Mouse (Mus musculus) urinary bladder, postnatal 25 days (tissue): ENCODE measurements around the gene Rasal2.
"Not testable (repeated sequence)": the region's sequence is repeated elsewhere in the genome, so short reads cannot be mapped to it uniquely, and the experiment has no call there.

Experiments used
- DNase-seq: peaks from one replicate; pipeline ENCODE4 v3.0.0; 2022; ENCODE audit warnings: low spot score

The Rasal2 gene

GRCm38 (mm10) chr1:157243576-157244452, 168.6 kb downstream of the Rasal2 start:
- DNase-seq, result no peak

DNA sequence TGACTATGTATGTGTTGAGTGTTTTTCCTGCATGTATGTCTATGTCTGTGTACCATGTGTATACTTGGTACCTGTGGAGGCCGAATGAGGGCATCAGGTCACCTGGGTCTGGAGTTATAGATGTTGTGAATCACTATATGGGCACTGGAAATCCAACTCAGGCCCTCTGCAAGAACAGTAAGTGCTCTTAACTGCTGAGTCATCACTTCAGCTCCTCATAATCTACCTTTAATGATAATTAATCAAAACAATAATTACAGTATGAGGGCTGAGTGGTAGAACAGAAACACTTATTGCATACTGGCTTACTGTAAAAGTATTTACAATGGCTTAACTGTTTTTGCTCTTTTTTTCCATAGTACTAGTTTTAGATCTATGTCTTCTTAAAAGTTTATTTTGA, 172.7 kb downstream of the Rasal2 start:
- DNase-seq, result no peak

GRCm38 (mm10) chr1:157236650-157237344, 175.6 kb downstream of the Rasal2 start:
- DNase-seq, result not testable (repeated sequence)

- DNase-seq, result no peak
These were observed 178.9 kb downstream of the Rasal2 start for GRCm38 (mm10) chr1:157233451-157233850.

GRCm38 (mm10) chr1:157232372-157232771, 180.0 kb downstream of the Rasal2 start:
- no peak for DNase-seq

GRCm38 (mm10) chr1:157231016-157231415, 181.4 kb downstream of the Rasal2 start:
- no peak for DNase-seq

GRCm38 (mm10) chr1:157230386-157230785, 182.0 kb downstream of the Rasal2 start:
- no peak for DNase-seq

- DNase-seq, result no peak
These were observed 187.4 kb downstream of the Rasal2 start for GRCm38 (mm10) chr1:157225013-157225412.

- DNase-seq, result no peak
These were observed 191.5 kb downstream of the Rasal2 start for GRCm38 (mm10) chr1:157220910-157221309.

GRCm38 (mm10) chr1:157220466-157220865, 191.9 kb downstream of the Rasal2 start:
- DNase-seq, result no peak

GRCm38 (mm10) chr1:157208754-157209153, 203.6 kb downstream of the Rasal2 start:
- DNase-seq, result no peak

DNA sequence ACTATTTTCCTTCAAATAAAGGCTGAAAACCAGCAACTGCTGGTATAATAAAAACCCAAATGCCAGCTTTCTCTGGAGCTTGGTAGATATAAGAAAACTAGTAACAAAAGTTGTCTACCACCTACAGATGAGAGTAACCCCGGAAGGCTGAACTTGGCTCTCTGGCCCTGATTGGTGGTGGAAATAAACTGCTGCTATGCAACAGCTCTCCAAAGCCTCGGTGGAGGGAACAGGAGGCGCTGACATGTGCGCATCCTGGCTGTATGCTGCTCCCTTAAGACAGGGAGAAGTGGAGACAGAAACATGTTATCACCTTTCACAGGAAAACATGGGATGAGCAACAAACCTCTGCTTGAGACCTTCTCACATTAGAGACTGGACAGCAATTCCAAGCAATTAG, 206.7 kb downstream of the Rasal2 start:
- no peak for DNase-seq

GRCm38 (mm10) chr1:157183043-157183442, 229.4 kb downstream of the Rasal2 start:
- no peak for DNase-seq

DNA sequence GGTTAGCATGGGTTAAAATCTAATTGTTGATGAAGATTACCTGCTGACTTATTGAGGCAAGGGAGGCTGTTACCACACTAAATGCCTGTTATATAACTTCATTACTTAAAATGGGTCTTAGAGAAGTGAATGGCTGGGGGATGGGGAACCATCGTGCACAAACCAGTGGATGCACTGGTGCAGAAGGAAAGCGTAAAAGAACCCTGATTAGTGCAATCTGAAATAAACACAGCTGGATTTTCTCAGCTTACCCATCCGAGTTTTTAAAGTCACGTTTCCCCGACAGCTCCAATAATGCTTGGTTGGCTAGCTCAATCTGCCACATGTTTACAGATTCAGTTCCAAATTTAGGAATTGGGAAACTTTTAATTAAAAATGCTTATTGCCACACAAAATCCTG, 230.0 kb downstream of the Rasal2 start:
- DNase-seq, result no peak

DNA sequence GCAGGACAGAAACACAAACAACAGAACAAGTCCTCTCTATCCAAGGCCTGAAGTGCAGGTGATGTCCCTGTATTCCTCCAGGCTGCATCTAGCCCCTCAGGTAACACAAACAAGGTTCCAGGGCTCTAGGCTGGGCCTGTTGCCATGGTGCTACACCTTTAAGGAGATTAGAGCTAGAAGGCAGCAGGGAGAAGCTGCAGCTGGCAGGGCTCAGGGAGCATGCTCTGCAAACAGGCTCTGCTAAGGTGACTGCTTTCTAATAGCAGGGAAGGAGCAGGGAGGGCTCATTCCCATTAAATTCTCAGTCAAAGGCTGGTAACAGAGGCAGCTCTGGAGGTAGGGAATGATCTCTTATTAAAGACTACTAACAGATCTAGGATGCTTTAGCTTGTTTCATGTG, 231.3 kb downstream of the Rasal2 start:
- DNase-seq, result no peak

DNA sequence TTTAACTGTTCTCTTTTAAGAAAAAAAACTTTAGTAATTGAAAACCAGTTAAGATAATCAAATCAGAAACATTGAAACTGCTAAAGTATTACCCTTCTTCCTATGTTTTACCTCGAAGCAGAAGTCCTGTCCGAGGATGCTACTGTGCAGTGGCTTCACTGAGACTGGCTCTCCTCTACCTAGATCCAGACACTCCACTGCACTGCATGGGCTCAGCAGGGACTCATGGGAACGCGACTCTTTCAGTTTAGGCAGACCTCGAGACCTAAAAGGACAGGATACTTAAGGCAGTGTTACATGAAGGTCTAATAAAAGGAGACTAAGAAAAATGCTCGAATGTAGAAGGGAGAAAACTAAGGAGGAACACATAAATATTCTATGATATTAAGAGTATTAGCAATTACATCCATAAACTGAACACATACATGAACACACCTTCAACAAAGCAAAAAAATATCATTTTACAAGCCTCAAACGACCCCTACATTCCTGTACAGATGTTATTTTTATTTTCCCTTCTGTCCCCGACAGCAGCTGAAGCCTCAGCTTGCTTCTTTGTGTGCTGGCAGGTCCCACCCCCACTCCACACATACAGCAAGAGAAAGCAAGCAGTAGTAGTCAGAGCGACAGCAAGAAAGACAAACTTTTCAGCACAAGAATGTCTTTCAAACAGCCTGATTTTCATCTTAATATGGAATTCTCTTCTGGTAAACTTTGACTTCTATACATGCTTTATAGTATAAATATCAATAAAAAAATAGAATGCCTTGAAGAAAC, 233.2 kb downstream of the Rasal2 start:
- no peak for DNase-seq

- no peak for DNase-seq
These were observed 243.1 kb downstream of the Rasal2 start for GRCm38 (mm10) chr1:157169292-157169691.

DNA sequence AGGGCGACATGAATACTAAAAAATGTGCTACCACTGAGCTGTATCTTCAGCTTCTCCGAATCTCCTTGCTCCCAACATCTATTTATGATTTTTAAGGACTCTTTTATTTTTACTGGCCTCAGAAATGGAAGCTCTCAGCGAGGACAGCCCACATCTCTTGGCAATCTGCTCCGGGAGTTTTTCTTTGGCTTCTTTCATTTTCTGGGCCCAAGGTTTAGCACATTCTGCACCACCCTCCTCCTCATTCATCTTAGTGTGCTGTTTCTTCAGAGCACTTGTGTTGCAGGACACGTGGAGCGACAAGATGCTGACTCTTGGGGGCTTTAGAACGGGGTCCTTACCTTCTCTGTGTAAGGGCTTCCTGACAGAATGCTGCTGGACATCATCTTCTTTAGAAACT, 243.5 kb downstream of the Rasal2 start:
- DNase-seq, result no peak

GRCm38 (mm10) chr1:157153781-157154180, 258.6 kb downstream of the Rasal2 start:
- no peak for DNase-seq

DNA sequence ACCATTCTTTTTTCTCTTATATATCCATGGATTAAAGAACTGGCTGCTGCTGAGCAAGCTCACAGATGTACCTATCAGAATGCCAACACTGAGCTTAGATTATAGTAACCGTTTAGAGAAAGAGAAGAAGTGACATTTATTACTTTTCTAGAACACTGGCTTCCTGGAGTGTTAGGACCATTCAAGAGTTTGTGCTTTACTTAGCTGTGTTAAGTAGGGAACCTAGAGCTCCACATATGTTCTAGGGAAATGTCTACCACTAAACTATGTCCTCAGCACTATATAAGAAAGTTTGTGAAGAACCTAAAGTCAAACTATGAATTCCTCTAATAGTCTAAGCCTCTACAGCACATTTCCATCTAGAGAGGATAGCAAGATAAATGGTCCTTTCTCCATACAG, 262.3 kb downstream of the Rasal2 start:
- no peak for DNase-seq

- DNase-seq, result no peak
These were observed 267.8 kb downstream of the Rasal2 start for GRCm38 (mm10) chr1:157144621-157145020.

GRCm38 (mm10) chr1:157143326-157143932, 269.0 kb downstream of the Rasal2 start:
- DNase-seq, result no peak
